Mouse (Mus musculus) liver, adult 2 months (tissue): ENCODE measurements around the gene Nfia.

Experiments used
- CTCF ChIP-seq: fragments of 200-500 bp; IDR thresholded peaks from 2 replicates; pipeline ENCODE4 v1.5.1; 2011; ENCODE audit warnings: low read depth, low read length, control low read depth
- POLR2A ChIP-seq: fragments of 200-500 bp; IDR thresholded peaks from 2 replicates; pipeline ENCODE4 v1.6.1; 2011; ENCODE audit warnings: low read length, control low read depth; ENCODE audit not compliant: insufficient read depth; ENCODE audit errors: extremely low read depth

DNA sequence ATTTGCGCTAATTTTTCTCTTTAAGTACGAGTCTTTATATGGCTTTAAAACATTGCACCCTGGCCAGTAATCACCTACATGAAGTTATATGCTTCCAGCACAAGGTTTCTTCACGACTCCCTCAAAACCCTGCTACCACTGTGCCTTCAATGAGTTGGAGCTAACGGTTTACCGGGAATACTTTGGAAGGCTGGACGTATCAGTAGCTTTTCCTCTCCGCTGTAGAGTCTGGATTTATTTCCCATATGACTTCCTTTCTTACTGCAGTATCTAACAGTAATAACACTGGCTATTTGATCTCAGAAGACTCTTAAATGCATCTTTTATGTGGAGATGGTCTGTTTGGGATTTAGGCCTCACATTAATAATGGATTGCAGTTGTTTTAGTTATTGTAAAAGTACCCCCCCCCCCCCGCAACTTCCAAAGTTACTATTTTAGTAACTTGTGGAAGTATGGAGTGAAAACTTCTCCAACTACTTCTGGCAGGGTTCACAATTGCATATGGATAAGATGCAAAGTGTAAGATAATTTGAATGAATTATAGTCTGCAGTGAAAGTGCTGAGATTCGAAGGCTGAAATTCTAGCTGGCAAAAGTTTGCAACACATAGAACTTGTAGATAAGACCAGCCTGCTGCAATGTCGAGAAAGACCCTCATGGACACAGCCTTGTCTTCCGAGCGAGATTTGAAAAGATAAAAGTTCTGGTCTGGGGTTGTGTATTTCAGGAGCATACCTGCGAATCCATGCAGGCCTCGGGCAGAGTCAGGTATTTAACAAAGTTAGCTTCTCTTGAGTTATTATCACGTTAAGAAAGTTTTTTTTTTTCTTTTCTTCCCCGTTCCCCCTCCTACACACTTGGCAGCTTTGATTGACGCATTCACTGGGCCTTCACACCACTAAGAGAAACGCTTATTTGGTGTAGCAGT, 6.7 kb downstream of the Nfia start:
- no peak for TF ChIP-seq POLR2A
- no peak for TF ChIP-seq CTCF
